Mouse (Mus musculus): Measurements from ENCODE around the gene Cd6. TPM values are rescaled to one million over a fixed set of nuclear protein-coding genes. Genes with fewer than 3 reads are reported as not detected.

Cd6 gene
- polyA plus RNA-seq, 1 experiment from 2014 or later, result 0.08 TPM

DNA sequence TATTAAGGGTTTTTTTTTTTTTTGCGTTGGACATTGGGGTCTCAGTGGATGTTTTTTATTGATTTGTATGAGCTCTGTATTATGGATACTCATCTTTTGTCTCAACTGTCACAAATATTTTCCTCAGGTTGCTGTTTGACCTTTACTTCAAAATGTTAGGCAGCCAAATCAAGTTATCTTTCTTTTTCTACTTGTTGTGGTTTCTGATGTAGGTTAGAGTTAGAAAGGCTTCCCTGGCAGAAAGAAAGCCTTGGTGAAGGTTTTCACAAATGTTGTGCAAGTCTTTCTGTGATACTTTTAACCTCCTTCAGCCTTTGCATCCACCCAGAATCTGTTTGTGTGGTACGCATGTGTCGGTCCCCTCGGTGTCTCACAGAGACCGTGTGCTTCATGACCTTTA, 77.2 kb downstream of the Cd6 start:
- CTCF ChIA-PET, result no interaction called here
- in situ Hi-C loops (cut with MboI; ENCODE audit: low pct_unique_long_range_greater_than_20kb), result no loop called here
- ATAC-seq (no peak), DNase-seq (ENCODE audit: low read depth, low spot score) (no peak)
- H3K27me3 ChIP-seq, result no peaks in the 10 kb centered on the region
- POLR2A ChIA-PET, result no interaction called here
- TF ChIP-seq CTCF (IDR thresholded peaks at IDR 0.05), result no peak

DNA sequence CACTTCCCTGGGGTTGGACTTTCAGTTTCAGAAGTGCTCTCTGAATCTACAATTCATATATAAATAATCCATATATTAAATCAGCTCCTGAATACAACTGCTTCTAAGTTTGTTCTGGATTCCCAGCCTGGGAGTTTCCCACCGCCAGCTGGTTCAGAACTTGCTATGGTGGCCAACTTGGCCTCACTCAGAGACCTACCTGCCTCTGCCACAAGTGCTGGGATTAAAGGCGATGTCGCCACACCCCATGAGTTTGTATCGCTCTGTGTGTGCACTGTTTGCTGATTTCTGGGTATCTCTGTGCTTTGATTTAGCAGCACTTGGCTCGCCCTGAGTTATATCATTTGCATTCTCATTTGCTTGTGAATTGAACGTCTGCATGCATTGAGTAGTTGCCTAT, 77.8 kb downstream of the Cd6 start:
- POLR2A ChIA-PET, result no interaction called here
- CTCF ChIA-PET, result no interaction called here
- ATAC-seq (no peak), DNase-seq (ENCODE audit: low read depth, low spot score) (no peak)
- in situ Hi-C loops (cut with MboI; ENCODE audit: low pct_unique_long_range_greater_than_20kb), result no loop called here
- no peak for TF ChIP-seq CTCF (IDR thresholded peaks at IDR 0.05)
- no peaks in the 10 kb centered on the region for H3K27me3 ChIP-seq

DNA sequence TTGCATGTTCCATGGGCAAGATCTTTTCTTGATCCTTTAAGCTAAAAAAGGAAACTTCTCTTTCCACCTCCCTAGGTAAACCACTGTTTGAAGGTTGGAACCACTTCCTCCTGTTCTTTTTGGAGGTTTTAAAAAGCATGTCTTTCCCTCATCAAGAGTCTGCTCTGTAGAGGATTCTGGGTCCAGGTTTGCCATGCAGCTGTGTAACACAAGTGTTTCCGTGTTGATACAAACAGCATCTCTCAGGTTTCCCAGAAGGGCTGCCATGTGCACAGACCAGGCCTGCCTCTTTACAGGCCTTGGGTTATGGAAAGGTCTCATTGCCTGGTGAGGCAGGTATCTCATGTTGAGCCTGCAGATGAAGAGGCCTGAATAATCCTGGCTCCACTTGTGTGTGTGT, 78.3 kb downstream of the Cd6 start:
- ChIA-PET POLR2A (no interaction called here), CTCF (no interaction called here)
- H3K27me3 ChIP-seq, result no peaks in the 10 kb centered on the region
- no peak for ATAC-seq
- DNase-seq (ENCODE audit: low read depth, low spot score), result no peak
- TF ChIP-seq CTCF (IDR thresholded peaks at IDR 0.05), result no peak
- in situ Hi-C loops (cut with MboI; ENCODE audit: low pct_unique_long_range_greater_than_20kb), result no loop called here

DNA sequence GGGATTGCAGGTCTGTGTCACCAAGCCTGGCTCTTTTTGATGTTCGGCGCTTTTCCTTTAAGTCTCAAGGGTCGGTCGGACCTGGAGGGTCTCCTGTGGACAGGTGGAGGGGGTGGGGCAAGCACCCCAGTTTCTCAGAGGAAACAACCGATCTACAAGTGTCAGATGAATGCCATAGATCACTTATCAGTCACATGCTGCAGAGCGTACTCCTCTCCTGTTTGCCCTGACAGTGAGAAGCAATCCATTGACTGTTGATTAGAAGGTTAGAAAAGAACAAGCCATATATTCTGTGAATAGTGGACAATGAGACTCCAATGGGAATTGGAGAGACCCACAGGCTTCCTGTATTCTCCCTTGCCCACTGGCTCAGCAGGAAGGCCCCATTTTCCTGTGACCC, 79.7 kb downstream of the Cd6 start:
- no peaks in the 10 kb centered on the region for H3K27me3 ChIP-seq
- TF ChIP-seq CTCF (IDR thresholded peaks at IDR 0.05), result no peak
- DNase-seq (ENCODE audit: low read depth, low spot score), result no peak
- in situ Hi-C loops (cut with MboI; ENCODE audit: low pct_unique_long_range_greater_than_20kb), result no loop called here
- ChIA-PET CTCF (no interaction called here), POLR2A (no interaction called here)
- ATAC-seq, result no peak

DNA sequence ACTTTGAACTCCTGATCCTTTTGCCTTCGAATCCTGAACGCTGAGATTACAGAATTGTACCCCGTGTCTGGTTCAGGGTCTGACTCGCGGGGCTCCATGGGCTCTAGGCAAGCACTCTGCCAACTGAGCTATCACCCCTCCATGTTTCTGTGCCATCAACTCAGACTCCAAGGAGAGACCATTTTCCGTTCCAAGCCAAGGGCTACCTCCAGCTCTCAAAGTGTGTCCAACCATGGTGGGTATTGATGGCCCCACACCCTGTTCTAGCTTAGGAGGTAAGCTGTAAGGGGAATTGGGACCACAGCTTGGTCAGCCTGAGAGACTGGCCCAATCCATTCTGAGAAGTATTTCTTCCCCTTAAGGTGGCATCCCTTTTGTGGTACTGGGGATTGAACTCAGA, 80.6 kb downstream of the Cd6 start:
- DNase-seq (ENCODE audit: low read depth, low spot score) (no peak), ATAC-seq (no peak)
- H3K27me3 ChIP-seq, result no peaks in the 10 kb centered on the region
- ChIA-PET POLR2A (no interaction called here), CTCF (interaction anchor here (1.1 kb wide), 1 partner anchor 14 kb away, joined by 3 read pairs; no protein-coding TSS in a partner anchor)
- in situ Hi-C loops (cut with MboI; ENCODE audit: low pct_unique_long_range_greater_than_20kb), result no loop called here
- no peak for TF ChIP-seq CTCF (IDR thresholded peaks at IDR 0.05)

DNA sequence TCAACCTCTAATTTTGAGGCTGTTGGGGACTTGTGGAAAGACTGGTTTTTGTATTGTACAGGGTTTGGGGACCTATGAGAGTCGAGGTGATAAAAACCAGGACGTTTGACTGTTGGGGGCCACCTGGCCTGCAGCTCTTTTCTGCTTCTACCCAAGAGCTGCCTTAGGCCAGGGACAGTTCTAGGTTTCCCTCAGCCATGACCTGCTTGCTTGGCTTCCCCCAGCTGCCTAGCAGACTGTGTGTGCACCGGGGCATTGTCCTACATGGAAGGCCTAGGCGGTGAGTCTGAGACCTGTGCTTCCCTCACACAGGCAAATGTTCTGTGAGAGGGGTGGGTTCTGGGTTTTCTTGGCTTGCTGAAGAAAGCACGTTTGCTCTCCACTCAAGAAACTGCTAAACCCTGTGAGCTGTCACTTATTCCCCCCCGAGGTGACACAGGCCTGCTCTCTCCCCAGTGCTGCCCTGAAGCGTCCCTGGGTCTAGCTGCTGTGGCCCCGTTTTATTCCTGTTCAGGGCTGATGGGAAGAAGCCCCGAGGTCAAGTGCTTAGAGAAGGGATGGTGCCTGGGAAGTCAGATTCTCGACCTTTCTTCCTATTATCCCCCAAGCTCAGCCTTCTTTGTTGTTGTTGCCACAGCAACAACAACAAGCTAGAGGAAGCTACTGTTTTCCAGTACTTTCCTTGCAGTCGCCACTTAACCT, 81.3 kb downstream of the Cd6 start:
- POLR2A ChIA-PET, result no interaction called here
- CTCF ChIA-PET, result interaction anchor here (1.1 to 1.3 kb wide), 2 partner anchors 13 to 15 kb away, joined by 3 to 4 read pairs; no protein-coding TSS in a partner anchor
- DNase-seq (ENCODE audit: low read depth, low spot score) (no peak), ATAC-seq (no peak)
- no peaks in the 10 kb centered on the region for H3K27me3 ChIP-seq
- no peak for TF ChIP-seq CTCF (IDR thresholded peaks at IDR 0.05)
- in situ Hi-C loops (cut with MboI; ENCODE audit: low pct_unique_long_range_greater_than_20kb), result no loop called here

DNA sequence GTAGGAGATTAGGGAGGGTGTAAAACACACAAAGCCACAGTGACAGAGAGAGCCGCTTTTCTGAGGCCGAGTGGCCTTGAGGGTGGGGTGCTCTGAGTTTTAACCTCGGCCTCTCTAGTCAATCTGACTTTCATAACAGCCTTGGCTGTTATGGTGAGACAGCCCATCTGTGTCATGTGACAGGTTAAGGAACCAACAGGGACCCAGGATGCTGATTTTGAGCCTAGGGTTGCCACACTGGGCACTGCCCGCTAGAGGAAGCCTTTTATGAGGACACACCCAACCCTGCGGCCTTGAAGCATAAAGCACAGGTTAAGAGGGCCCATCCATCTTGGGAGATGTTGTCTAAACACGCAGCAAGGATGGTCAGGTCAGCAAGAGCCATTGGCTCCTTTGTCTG, 82.1 kb downstream of the Cd6 start:
- ChIA-PET POLR2A (interaction anchor here (0.7 kb wide), 1 partner anchor 139 kb away, joined by 3 read pairs; no protein-coding TSS in a partner anchor), CTCF (interaction anchor here (1.3 kb wide), 1 partner anchor 14 kb away, joined by 4 read pairs; no protein-coding TSS in a partner anchor)
- no peaks in the 10 kb centered on the region for H3K27me3 ChIP-seq
- in situ Hi-C loops (cut with MboI; ENCODE audit: low pct_unique_long_range_greater_than_20kb), result no loop called here
- no peak for DNase-seq (ENCODE audit: low read depth, low spot score)
- no peak for TF ChIP-seq CTCF (IDR thresholded peaks at IDR 0.05)
- ATAC-seq, result no peak

DNA sequence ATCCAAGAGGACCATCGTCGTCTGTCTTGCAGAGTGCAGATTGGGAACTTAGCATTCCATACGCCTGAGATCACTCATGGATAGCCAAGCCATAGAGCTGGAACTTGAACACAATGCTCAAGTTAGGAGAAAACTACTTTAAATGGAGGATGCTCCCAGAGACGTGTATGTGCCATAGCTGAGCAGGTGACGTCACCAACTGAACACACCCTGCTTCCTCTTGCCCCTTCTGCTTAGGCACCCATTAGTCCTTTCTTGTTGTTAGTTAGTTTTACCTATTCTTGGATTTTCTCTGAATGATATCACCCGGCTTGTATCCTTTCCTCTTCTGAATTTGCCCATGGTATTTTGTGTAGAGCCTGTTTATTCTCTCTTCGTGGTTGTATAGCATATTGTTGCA, 82.7 kb downstream of the Cd6 start:
- CTCF ChIA-PET, result interaction anchor here (1.3 kb wide), 1 partner anchor 15 kb away, joined by 4 read pairs; no protein-coding TSS in a partner anchor
- no peak for DNase-seq (ENCODE audit: low read depth, low spot score)
- no peak for TF ChIP-seq CTCF (IDR thresholded peaks at IDR 0.05)
- in situ Hi-C loops (cut with MboI; ENCODE audit: low pct_unique_long_range_greater_than_20kb), result no loop called here
- no peak for ATAC-seq
- POLR2A ChIA-PET, result interaction anchor here (0.7 kb wide), 1 partner anchor 140 kb away, joined by 3 read pairs; no protein-coding TSS in a partner anchor
- no peaks in the 10 kb centered on the region for H3K27me3 ChIP-seq

DNA sequence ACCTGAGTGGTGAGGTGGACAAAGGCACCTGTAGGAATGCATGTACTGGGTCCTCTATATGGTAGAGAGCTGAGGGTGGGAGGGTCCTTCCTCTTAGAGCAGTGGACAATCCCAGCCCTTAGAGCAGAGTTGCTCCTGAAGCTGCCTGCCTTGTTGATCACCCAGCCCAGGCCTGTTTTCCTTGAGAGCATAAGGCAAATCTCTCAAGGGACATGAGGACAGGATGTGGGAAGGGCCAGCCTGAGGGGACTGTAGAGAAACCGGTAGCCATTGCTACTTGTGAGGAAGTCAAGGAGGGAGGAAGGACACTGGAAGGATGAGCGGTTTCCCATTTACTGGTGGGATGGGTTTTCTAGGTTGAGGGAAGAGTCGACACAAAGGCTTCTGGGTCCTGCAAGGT, 87.3 kb downstream of the Cd6 start:
- ChIA-PET CTCF (interaction anchor here (2.5 kb wide), 1 partner anchor 25 kb away, joined by 6 read pairs; no protein-coding TSS in a partner anchor), POLR2A (no interaction called here)
- no peak for DNase-seq (ENCODE audit: low read depth, low spot score)
- in situ Hi-C loops (cut with MboI; ENCODE audit: low pct_unique_long_range_greater_than_20kb), result no loop called here
- no peaks in the 10 kb centered on the region for H3K27me3 ChIP-seq
- ATAC-seq, result no peak
- no peak for TF ChIP-seq CTCF (IDR thresholded peaks at IDR 0.05)

DNA sequence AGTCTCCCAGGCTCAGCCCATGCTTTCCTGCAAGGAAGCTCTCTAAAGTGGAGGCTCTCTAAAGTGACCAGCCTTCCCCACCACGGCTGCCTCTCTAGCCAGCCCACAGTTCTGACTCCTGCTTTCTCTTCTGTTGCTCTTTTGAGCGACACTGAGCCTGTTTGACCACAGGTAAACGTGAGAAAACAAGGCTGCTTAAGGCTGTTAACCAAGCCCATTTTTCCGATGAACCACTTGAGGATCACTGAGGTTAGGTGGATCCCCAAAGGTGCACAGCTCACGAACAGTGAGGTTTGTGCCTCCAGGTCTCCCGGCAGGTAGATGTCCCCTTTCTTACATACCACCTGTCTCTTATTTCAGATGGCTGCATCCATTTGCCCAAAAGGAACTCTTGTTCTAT, 87.7 kb downstream of the Cd6 start:
- POLR2A ChIA-PET, result no interaction called here
- ATAC-seq, result no peak
- no peak for DNase-seq (ENCODE audit: low read depth, low spot score)
- no peaks in the 10 kb centered on the region for H3K27me3 ChIP-seq
- in situ Hi-C loops (cut with MboI; ENCODE audit: low pct_unique_long_range_greater_than_20kb), result no loop called here
- CTCF ChIA-PET, result interaction anchor here (2.5 kb wide), 1 partner anchor 26 kb away, joined by 6 read pairs; no protein-coding TSS in a partner anchor
- TF ChIP-seq CTCF (IDR thresholded peaks at IDR 0.05), result no peak

DNA sequence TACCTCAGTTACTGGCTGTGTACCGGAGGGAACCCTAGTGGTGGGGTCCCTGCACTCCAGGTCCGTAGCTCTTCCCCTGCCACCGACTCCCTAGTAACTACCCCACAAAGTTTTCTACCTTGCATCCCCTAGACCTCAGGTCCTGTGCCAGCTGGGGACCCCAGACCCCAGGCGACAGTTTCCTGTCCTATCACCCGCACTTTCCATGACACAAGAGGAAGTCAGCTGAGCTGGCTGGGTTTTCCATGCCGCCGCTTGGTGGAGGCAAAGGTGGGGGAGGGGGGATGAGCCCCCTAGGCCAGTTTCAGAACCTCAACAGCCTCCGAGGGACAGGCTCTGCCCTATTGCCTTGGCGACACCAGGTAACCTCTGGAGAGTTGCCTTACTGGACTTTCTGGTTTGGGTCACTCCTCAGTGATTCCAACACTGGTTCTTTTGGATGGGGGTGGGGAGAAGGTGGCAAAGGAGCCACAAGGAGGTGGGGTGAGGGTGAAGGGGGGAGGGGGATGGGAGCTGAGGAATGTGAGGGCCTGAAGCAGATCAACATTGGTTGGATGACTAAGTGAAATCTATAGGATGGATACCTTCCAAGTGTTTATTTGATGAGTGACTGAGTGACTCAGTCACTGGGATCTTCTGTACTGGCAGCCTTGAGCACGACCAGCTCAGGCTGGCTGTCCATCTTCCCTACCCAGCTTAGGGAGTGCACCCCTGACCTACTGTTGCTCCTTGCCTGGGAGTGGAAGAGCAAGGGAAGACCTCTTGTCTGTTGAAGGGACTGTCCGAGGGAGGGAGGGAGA, 89.0 kb downstream of the Cd6 start:
- no peak for DNase-seq (ENCODE audit: low read depth, low spot score)
- ChIA-PET POLR2A (no interaction called here), CTCF (interaction anchor here (0.8 kb wide), 1 partner anchor 20 kb away, joined by 3 read pairs; no protein-coding TSS in a partner anchor)
- no peak for TF ChIP-seq CTCF (IDR thresholded peaks at IDR 0.05)
- no peaks in the 10 kb centered on the region for H3K27me3 ChIP-seq
- in situ Hi-C loops (cut with MboI; ENCODE audit: low pct_unique_long_range_greater_than_20kb), result no loop called here
- ATAC-seq, result no peak
